Mouse (Mus musculus) liver, postnatal 0 days (tissue): ENCODE results near the gene Catsper4. TPM values are rescaled to one million over a fixed set of nuclear protein-coding genes. Genes with fewer than 3 reads are reported as not detected.

Experiments
- ATAC-seq: fragments of 200-750 bp; cut with Nextera tagmentation; 2 replicates; pipeline ENCODE4 v1.8.0; 2017; ENCODE audit warnings: mild to moderate bottlenecking, moderate library complexity
- DNase-seq: peaks from one replicate; pipeline ENCODE4 v3.0.0-alpha.2; 2016
- H3K27ac ChIP-seq: fragments of 300-500 bp; sonication (generic); 2 replicates; pipeline ENCODE4 v1.5.1; 2014; ENCODE audit warnings: antibody characterized with exemption, moderate library complexity, mild to moderate bottlenecking, low read depth
- H3K27me3 ChIP-seq: fragments of 300-500 bp; sonication (generic); 2 replicates; pipeline ENCODE4 v1.6.1; 2014; ENCODE audit warnings: low read length, control low read depth, mixed read lengths; ENCODE audit not compliant: insufficient read depth
- H3K36me3 ChIP-seq: fragments of 300-500 bp; sonication (generic); replicated peaks from 2 replicates; pipeline ENCODE4 v1.6.1; 2014; ENCODE audit warnings: mild to moderate bottlenecking, control low read depth, low read length, moderate library complexity, mixed read lengths; ENCODE audit not compliant: insufficient read depth
- H3K4me1 ChIP-seq: fragments of 300-500 bp; sonication (generic); 2 replicates; pipeline ENCODE4 v1.6.1; 2014; ENCODE audit warnings: antibody characterized with exemption, mild to moderate bottlenecking, control low read depth; ENCODE audit not compliant: insufficient read depth
- H3K4me2 ChIP-seq: fragments of 300-500 bp; sonication (generic); 2 replicates; pipeline ENCODE4 v1.6.1; 2014; ENCODE audit warnings: low read depth, mild to moderate bottlenecking, low read length, moderate library complexity, mixed read lengths
- H3K4me3 ChIP-seq: fragments of 300-500 bp; sonication (generic); 2 replicates; pipeline ENCODE4 v1.5.1; 2014; ENCODE audit warnings: low read depth, low read length
- H3K9ac ChIP-seq: fragments of 300-500 bp; sonication (generic); replicated peaks from 2 replicates; pipeline ENCODE4 v1.6.1; 2014; ENCODE audit warnings: mild to moderate bottlenecking, moderate library complexity
- H3K9me3 ChIP-seq: fragments of 300-500 bp; sonication (generic); 2 replicates; pipeline ENCODE4 v1.6.1; 2016; ENCODE audit warnings: mild to moderate bottlenecking, control low read depth, low read length, mixed read lengths
- CTCF ChIP-seq: sonication (generic); IDR thresholded peaks from 2 replicates; pipeline ENCODE4 v1.5.1; 2016; ENCODE audit warnings: antibody characterized with exemption, low read depth
- EP300 ChIP-seq: IDR thresholded peaks from 2 replicates; pipeline ENCODE4 v1.6.1; 2016; ENCODE audit warnings: antibody characterized with exemption, low read depth, mild to moderate bottlenecking
- WGBS: fragments of 180-500 bp; shearing (Covaris S2); extraction: QIAGEN DNeasy Blood & Tissue Kit; methylation state at CpG from one replicate; pipeline ENCODE4 v1.1.7; 2014; ENCODE audit not compliant: insufficient replicate concordance; 5-methylcytosine and 5-hydroxymethylcytosine counted together
- polyA plus RNA-seq: library from polyadenylated mRNA; unstranded; fragments of >200 nt; fragmentation: Nextera tagmentation; extraction: Ambion mirVana; gene quantifications from 2 replicates; pipeline ENCODE4 v1.2.1, GENCODE M21; 2015

Gene Catsper4
- polyA plus RNA-seq, 1 experiment from 2014 or later, result not detected

GRCm38 (mm10) chr4:134254835-134255234 is 27.7 kb upstream of the Catsper4 start:
- 50% methylated on average over 3 of the region's 3 CpGs for WGBS
- Histone ChIP-seq H3K9ac (no peak overlapping the region), H3K4me3 (no peak overlapping the region), H3K36me3 (no peaks in the 10 kb centered on the region), H3K27me3 (peaks cover 60% of the 10 kb centered on the region), H3K4me2 (no peak overlapping the region), H3K4me1 (peaks cover 31% of the 10 kb centered on the region), H3K9me3 (no peaks in the 10 kb centered on the region), H3K27ac (no peak overlapping the region)
- no peak for TF ChIP-seq CTCF
- TF ChIP-seq EP300, result no peak
- DNase-seq (no peak), ATAC-seq (no peak)

DNA sequence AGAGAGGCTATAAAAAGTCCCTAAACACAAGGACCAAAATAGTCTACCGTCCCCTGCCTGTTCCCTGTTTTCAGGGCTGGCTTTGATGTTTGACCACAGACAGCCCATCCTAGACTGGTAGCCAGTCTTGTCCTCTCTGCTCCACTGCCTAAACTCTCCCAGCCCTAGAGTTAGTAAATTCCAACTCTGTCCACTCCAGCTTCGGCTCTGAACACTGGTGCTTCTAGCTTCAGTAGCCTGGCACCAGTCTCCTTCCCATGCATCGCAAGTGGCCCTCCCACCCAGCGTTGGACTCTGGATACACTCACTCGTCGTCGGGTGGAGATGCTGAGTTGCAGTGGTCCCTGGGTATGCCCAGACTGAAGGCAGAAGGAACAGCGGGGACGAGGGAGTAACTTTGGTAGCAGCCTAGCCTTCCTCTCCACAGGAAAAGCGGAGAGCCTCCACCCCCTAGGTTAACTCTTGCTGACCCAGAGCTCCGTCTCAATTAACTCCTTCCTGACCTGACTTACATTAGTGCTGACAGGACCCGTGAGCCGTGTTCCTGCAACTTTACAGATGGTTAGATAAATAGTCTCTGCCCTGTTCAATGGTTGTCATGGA is 26.6 kb upstream of the Catsper4 start, which contains the start of gene Grrp1:
Gene Grrp1 (minus strand): TSS at position 385 of the 603 bp plus-strand sequence.
- Histone ChIP-seq H3K4me2 (peak within 1 kb of the TSS; percentile 13), H3K4me1 (peaks cover 32% of the 10 kb centered on the region), H3K4me3 (0 out of 2 replicates have a peak within 1 kb of the TSS, but pooled peaks have one; percentile 2), H3K9ac (no peak within 1 kb of the TSS), H3K27ac (0 out of 2 replicates have a peak within 1 kb of the TSS, but pooled peaks have one; percentile 35), H3K27me3 (peaks cover 68% of the 10 kb centered on the region), H3K9me3 (no peaks in the 10 kb centered on the region), H3K36me3 (no peaks in the 10 kb centered on the region)
- DNase-seq (no peak), ATAC-seq (no peak)
- 3% methylated on average over 13 of the region's 13 CpGs for WGBS
- TF ChIP-seq EP300 (no peak), CTCF (no peak)

DNA sequence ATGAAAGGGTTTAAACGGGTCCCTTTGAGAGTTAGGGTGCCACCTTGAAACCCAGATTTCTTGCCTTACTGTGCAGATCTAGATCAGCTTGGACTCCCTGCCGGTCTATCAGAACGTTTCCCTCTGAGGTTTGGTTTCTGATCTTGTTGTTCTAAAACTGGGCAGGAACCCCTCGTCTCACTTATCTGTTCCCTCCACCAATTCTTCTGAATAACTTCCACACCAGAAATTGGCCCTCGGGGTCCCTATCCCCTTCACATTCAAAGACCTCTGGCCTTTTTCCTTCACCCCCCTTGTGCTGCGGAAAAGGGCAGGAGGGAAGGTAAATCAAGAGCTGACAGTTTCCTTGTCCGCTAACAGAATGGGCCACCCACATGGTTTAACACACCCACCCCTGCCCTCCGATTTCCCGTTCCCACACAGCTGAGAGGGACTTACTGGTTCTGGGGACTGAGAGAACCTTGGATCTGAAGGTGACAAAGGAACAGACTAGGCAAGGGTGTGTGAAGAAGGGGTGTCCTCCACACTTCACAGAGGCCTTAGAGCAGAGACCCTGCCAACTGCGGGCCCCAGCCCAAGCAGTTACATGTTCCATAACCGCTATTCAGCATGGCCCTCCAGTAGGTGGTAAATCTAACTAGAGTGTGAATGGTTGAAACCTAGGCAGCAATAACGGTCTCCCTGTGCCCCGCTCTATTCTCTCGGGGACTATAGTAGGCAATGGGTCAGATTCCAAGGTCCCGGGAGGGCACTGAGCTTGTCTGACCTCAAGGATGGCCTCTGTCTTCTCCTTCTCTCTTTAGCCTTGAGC is 25.9 kb upstream of the Catsper4 start:
- 16% methylated on average over 15 of the region's 15 CpGs for WGBS
- no peak for TF ChIP-seq CTCF
- no peak for ATAC-seq
- no peak for DNase-seq
- Histone ChIP-seq H3K9me3 (no peaks in the 10 kb centered on the region), H3K27ac (no peak overlapping the region), H3K4me3 (0 out of 2 replicates have a peak overlapping the region, but pooled peaks have one; percentile 2), H3K36me3 (no peaks in the 10 kb centered on the region), H3K9ac (no peak overlapping the region), H3K4me1 (peaks cover 30% of the 10 kb centered on the region), H3K27me3 (peaks cover 73% of the 10 kb centered on the region), H3K4me2 (no peak overlapping the region; the same call in 1 of the 2 replicates)

GRCm38 (mm10) chr4:134252131-134252910 is 25.1 kb upstream of the Catsper4 start:
- DNase-seq (no peak), ATAC-seq (no peak)
- Histone ChIP-seq H3K4me1 (peaks cover 30% of the 10 kb centered on the region), H3K9me3 (no peaks in the 10 kb centered on the region), H3K36me3 (no peaks in the 10 kb centered on the region), H3K9ac (no peak overlapping the region), H3K27ac (no peak overlapping the region), H3K4me2 (peak overlapping the region; percentile 69), H3K27me3 (peaks cover 81% of the 10 kb centered on the region), H3K4me3 (no peak overlapping the region)
- TF ChIP-seq CTCF (no peak), EP300 (no peak)
- 20% methylated on average over 22 of the region's 22 CpGs for WGBS

GRCm38 (mm10) chr4:134251241-134252130 is 24.3 kb upstream of the Catsper4 start:
- no peak for ATAC-seq
- H3K27me3 ChIP-seq, result peaks cover 87% of the 10 kb centered on the region
- DNase-seq, result no peak
- peaks cover 30% of the 10 kb centered on the region for H3K4me1 ChIP-seq
- no peaks in the 10 kb centered on the region for H3K9me3 ChIP-seq
- H3K27ac ChIP-seq, result no peak overlapping the region
- H3K9ac ChIP-seq, result no peak overlapping the region
- H3K4me2 ChIP-seq, result peak overlapping the region; percentile 69
- WGBS, result 3% methylated on average over 90 of the region's 91 CpGs
- H3K36me3 ChIP-seq, result no peaks in the 10 kb centered on the region
- no peak for TF ChIP-seq CTCF
- no peak for TF ChIP-seq EP300
- H3K4me3 ChIP-seq, result peak overlapping the region; percentile 37
